Mouse (Mus musculus) neural tube, postnatal 0 days (tissue): ENCODE results near the gene Gm21746. TPM values are rescaled to one million over a fixed set of nuclear protein-coding genes. Genes with fewer than 3 reads are reported as not detected.

Experiments used
- polyA plus RNA-seq: library from polyadenylated mRNA; unstranded; fragments of >200 nt; fragmentation: Nextera tagmentation; extraction: Ambion mirVana; gene quantifications from 2 replicates; pipeline ENCODE4 v1.2.1, GENCODE M21; 2015

Gene Gm21746
- not detected in 2 replicates for polyA plus RNA-seq

DNA sequence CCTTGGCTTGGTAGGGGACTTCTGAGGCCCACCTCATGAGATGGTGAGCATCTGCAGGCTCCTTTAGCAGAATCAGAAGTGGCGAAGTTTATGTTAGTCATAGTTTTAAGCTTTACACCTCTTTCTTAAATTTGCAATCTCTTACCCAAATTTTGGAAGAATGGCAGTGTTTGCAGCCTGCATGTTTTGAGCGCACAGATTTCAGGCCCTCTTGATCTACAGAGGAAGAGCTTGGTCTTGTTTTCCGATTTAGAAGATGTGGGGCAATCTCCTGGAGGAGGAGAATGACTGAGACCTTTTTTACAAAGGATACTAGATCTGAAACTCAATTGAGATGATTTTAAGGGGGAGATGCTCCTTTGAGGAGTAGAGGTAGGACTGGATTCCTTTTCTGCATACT, at the start of gene Gm21746:
Gene Gm21746 (minus strand): TSS at position 101 of the 400 bp plus-strand sequence.

DNA sequence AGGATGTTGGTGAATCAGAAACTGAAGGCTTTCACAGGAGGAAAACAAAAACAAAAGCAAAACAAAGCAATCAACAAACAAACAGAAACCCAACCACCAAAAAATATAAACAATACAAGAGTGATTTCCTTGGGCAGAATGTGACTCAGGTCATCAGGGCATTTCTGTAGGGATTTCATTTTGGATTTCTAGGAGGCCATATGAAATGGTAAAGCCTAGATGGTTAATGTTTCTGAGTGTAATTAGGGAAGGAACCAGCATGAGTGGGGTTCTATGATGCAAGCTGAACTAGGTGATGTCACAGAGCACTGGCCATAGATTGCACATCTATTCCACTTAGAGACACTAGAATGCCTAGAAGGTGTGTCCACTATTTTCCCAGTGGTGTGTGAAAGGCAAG, 29.0 kb upstream of the Gm21746 start, which contains the start of gene Gm20873:
Gene Gm20873 (plus strand): TSS at position 301 of the 400 bp plus-strand sequence.

Other genes starting within 250 kb of the Gm21746 start
- gene Gm20873, start 29.1 kb upstream of the Gm21746 start, polyA plus RNA-seq: not detected in 2 replicates